Mouse (Mus musculus) cerebellum, adult 2 months (tissue): ENCODE data around the gene Rbm15b. TPM values are rescaled to one million over a fixed set of nuclear protein-coding genes. Genes with fewer than 3 reads are reported as not detected.

Experiments
- DNase-seq, 2 experiments: peaks; one replicate each; pipeline ENCODE4 v3.0.0; 2021
- H3K27ac ChIP-seq: fragments of 200-500 bp; 2 replicates; pipeline ENCODE4 v1.5.1; 2012; ENCODE audit warnings: low read length, control low read depth, inconsistent platforms; ENCODE audit not compliant: insufficient read depth
- H3K27me3 ChIP-seq: fragments of 200-500 bp; 2 replicates; pipeline ENCODE4 v1.6.1; 2012; ENCODE audit warnings: inconsistent platforms, mild to moderate bottlenecking, low read length, moderate library complexity; ENCODE audit not compliant: control insufficient read depth, insufficient read depth
- H3K4me1 ChIP-seq: fragments of 200-500 bp; 2 replicates; pipeline ENCODE4 v1.6.1; 2011; ENCODE audit warnings: low read length; ENCODE audit not compliant: control insufficient read depth, insufficient read depth
- H3K4me3 ChIP-seq: fragments of 200-500 bp; replicated peaks from 2 replicates; pipeline ENCODE3; 2011; ENCODE audit warnings: mild to moderate bottlenecking, low read depth, low read length, control low read depth; ENCODE audit not compliant: insufficient read depth
- CTCF ChIP-seq: fragments of 200-500 bp; IDR thresholded peaks from 2 replicates; pipeline ENCODE4 v1.5.1; 2011; ENCODE audit warnings: low read depth, mild to moderate bottlenecking, control low read depth, low read length, moderate library complexity, borderline replicate concordance; ENCODE audit not compliant: insufficient read depth
- POLR2A ChIP-seq: fragments of 200-500 bp; IDR thresholded peaks from 2 replicates; pipeline ENCODE4 v1.6.1; 2011; ENCODE audit warnings: low read length, control low read depth, borderline replicate concordance; ENCODE audit not compliant: insufficient read depth
- WGBS: fragments of 180-500 bp; shearing (Covaris S2); methylation state at CpG from one replicate; pipeline ENCODE4 v1.1.7; 2018; 5-methylcytosine and 5-hydroxymethylcytosine counted together
- polyA plus RNA-seq: library from polyadenylated mRNA; depleted of rRNA; stranded (reverse); fragments of >200 nt; gene quantifications from 2 replicates; pipeline ENCODE4 v1.2.3, GENCODE M21; 2012

Rbm15b gene
- polyA plus RNA-seq, 1 experiment, result 13.1 TPM

DNA sequence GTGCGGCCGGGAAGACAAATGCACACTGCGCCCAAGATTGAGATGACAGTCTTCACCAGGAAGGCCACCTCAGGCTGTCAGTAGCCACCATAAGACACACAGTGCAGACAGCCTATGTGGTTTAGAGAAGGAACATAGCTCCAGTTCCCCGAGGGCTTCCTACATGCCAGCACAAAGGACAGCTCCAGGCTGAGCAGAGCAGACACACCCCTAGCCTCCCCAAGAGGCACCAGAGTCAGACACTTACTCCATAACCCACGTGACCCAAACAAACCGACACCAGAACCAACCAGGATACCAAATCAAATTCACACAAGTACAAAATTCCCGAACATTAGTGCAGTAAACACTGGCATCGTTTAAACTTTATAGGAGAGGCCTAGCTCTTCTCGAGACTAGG lies 2.1 kb upstream of the Rbm15b start:
- Histone ChIP-seq H3K27me3 (no peaks in the 10 kb centered on the region), H3K4me3 (no peak overlapping the region), H3K4me1 (peaks cover 14% of the 10 kb centered on the region; the same call in 1 of the 2 replicates), H3K27ac (no peak overlapping the region)
- no peak for DNase-seq
- 84% methylated on average over 9 of the region's 9 CpGs for WGBS
- TF ChIP-seq POLR2A (no peak), CTCF (no peak)

DNA sequence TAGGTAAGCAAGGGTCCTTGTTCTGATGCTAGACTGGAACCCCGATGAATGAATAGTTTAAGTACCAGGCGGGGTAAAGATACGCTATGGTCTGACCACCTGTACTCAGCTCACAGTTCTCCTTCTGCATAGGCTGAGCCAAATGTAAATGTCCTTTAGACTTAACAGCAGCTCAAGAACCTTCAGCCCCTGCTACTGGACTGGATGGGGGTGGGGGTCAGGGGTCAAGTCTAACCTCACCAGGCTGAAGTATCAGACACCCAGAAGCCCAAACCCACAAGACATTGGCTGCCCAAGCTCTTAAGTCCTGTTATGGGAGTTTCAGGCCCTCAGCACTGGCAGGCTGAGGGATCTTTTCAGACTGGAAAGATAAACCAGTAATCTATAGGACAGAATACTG lies 1.1 kb upstream of the Rbm15b start:
- H3K27ac ChIP-seq, result no peak overlapping the region
- no peak for DNase-seq
- H3K4me1 ChIP-seq, result peaks cover 21% of the 10 kb centered on the region
- TF ChIP-seq POLR2A (no peak), CTCF (no peak)
- WGBS, result 93% methylated on average over 3 of the region's 3 CpGs
- no peaks in the 10 kb centered on the region for H3K27me3 ChIP-seq
- no peak overlapping the region for H3K4me3 ChIP-seq

DNA sequence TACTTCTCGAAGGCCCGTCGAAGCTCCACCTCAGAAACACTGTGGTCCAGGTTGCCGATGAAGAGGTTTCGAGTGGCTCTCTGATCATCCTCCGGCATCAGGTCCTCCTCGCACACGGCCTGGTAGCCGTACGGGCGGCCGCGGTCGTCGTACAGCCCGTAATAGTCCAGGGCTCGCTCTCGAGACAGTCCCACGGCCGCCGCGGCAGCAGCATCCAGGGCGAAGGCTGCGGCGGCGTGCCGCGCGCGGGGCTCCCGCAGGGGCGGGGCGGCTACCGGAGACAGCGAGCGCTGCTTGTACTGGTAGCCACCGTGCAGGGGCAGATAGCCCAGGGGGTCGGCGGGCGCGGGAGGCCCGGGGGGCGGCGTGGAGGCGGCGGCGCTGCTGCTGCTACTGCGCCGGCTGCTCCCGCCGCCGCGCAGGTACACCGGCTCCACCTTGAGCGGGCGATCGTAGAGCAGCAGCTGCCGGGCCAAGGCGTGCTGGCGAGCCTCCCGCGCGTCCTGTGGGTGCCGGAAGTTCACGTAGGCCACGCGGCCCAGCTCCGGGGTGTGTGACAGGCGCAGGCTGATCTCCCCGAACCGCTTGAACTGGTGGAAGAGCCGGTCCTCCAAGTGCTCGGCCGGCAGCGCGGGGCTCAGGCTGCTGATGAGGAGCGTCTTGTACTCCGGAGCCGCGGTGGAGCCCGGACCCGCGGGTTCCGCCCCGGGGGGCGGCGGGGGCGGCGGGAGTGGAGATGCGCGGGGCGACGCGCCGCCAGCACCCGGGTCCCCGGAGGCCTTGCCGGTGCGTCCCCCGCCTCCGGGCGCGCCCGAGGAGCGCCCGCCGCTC lies 1.1 kb downstream of the Rbm15b start:
- H3K4me1 ChIP-seq, result peaks cover 23% of the 10 kb centered on the region
- DNase-seq, result peak; percentile 77
- H3K27me3 ChIP-seq, result no peaks in the 10 kb centered on the region
- H3K27ac ChIP-seq, result peak overlapping the region; percentile 56; the same call in 1 of the 2 replicates
- TF ChIP-seq POLR2A, result no peak
- no peak for TF ChIP-seq CTCF
- peak overlapping the region; percentile 65 for H3K4me3 ChIP-seq
- 1% methylated on average over 89 of the region's 107 CpGs for WGBS

DNA sequence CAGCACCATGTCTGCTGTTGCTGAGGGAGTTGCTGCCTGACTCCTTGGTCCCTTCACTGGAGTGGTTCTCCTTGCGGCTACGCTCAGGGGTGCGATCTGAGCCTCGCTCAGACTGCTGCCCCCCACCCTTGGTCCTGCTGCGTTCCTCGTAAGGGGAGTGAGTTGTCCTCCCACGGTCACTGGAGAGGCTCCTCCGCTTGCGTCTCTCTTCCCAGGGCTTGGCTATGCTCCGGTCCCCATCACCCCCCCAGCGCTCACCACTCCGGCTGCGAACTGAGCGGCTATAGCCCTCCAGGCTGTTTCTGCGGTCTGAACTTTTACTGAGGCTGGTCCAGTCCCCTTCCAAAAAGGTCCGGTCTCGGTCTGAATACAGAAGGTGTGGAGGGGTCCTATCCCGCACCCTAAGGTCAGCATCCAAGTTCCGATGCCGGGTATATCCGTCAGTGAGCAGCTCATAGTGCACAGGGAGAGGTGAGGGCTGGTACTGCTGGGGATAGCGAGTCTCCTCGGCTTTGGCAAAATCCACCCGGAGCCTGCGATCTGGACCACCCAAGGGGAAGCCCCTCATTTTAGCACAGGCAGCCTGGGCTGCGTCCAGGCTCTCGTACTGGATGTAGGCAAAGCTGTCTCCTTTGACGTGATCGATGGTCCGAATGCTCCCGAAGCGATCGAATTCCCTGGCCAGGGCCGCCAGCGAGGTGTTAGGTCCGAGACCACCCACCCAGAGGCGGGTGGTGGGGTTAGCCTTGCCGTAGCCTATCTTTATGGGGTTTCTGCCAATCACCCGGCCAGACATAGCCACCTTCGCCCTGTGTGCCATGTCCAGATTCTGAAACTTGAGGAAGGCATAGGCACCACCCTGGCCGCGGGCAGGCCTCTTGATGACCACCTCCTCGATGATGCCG lies 2.0 kb downstream of the Rbm15b start:
- DNase-seq, result peak; percentile 29 to 46
- Histone ChIP-seq H3K4me1 (peaks cover 21% of the 10 kb centered on the region), H3K4me3 (peak overlapping the region; percentile 65), H3K27ac (no peak overlapping the region), H3K27me3 (no peaks in the 10 kb centered on the region)
- WGBS, result 13% methylated on average over 44 of the region's 44 CpGs
- TF ChIP-seq POLR2A, result no peak
- TF ChIP-seq CTCF, result no peak

DNA sequence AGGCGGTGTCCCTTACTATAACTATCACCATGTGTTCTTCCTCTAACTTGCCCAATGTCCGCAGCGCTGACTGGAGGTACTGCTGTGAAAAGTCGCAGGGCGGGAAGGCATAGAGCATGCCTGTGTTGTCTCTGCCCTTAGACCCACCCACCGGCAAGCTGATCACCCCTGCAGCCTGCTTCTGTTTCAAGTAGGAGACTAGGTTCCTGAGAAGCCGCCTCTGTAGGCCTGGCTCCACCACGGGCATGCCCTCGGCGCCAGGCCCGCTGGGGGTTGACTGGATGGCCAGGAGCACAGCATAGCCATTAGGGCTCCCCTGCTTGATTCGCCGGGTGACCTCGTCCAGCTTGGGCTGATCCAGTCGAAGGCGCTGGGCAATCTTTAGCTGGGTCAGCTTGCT lies 2.9 kb downstream of the Rbm15b start:
- 20% methylated on average over 16 of the region's 16 CpGs for WGBS
- H3K4me1 ChIP-seq, result peaks cover 21% of the 10 kb centered on the region
- DNase-seq, result peak; percentile 30 to 49
- H3K27ac ChIP-seq, result no peak overlapping the region
- H3K4me3 ChIP-seq, result no peak overlapping the region
- no peaks in the 10 kb centered on the region for H3K27me3 ChIP-seq
- no peak for TF ChIP-seq CTCF
- TF ChIP-seq POLR2A, result no peak

DNA sequence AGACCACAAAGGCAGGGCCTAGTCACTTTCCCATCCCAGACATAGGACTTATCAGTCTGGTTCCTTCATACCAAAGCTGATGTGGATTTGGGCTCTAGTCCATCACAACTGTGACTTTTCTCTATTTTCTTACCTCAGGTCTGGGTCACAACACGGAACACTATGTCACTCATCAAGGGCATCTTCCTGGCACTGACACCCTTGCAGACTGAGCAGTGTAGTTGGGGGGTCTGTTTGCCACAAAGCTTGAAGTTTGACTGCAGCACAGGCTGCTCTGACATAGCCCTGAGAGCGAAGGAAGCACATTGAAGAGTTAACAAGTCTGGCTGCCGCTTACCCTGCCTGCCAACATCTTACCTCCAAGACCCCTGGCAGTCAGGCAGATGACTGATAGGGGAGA lies 4.1 kb downstream of the Rbm15b start:
- no peak overlapping the region for H3K4me3 ChIP-seq
- 44% methylated on average over 3 of the region's 3 CpGs for WGBS
- no peak overlapping the region for H3K27ac ChIP-seq
- no peak for TF ChIP-seq POLR2A
- TF ChIP-seq CTCF, result no peak
- H3K4me1 ChIP-seq, result peaks cover 21% of the 10 kb centered on the region
- H3K27me3 ChIP-seq, result no peaks in the 10 kb centered on the region
- no peak for DNase-seq

DNA sequence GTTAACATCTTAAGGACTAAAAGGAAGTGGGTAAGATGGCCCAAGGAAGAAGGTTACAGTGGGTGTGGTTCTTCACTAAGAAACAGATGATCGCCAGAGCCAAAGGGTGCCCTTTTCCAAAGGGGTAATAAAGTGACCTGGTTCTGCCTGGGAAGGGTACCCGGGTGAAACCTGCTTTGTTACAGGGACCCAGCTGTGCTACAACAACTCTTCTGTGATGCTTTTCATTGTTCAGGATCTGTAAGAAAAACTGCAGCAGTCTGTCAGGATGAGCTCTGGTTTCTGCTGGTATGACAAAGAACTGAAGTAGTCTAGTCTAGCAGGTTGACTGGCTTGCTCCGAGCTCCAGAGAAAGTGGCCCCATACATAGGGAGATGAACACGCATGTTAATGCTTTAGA lies 5.1 kb downstream of the Rbm15b start:
- WGBS, result 51% methylated on average over 4 of the region's 4 CpGs
- TF ChIP-seq POLR2A, result no peak
- no peak for TF ChIP-seq CTCF

More for the DNA sequence above, 5.1 kb downstream of the Rbm15b start:
- no peak overlapping the region for H3K27ac ChIP-seq
- H3K4me3 ChIP-seq, result no peak overlapping the region
- peaks cover 21% of the 10 kb centered on the region for H3K4me1 ChIP-seq
- DNase-seq, result no peak
- no peaks in the 10 kb centered on the region for H3K27me3 ChIP-seq
